ENCODE assay signal across 23 mouse cellular contexts in the genomic region with DNA sequence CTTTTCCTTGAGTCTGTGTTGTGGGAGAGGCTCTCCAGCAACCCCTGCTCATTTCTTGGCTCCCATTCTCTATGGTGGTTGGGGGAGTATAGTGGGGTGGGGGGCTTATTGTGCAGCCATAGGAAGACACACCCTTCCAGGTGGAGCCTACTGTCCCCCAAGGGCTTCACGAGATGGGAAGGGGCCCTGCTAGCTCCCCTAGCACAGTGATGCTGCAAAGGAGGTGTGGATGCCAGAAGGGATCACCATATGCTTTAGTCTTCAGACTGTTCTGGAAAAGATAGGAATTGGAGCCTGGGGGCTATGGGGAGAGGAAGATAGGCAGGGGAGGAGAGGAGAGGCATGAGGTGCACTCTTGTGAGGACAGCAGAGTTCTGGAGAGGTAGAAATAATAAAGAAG.
DNase-seq lines count a peak whose midpoint lies in the region; ATAC-seq and TF ChIP-seq lines count a peak whose summit lies in the region.
"Had no signal": no experiment of that assay in that cellular context is flagged by ENCODE, and none has a peak within 500 bp of the region (broad histone marks: within the 10 kb centered on the region; RNA-seq: fewer than 3 reads in every experiment).

No protein-coding gene starts in this region.

- ATAC-seq in forebrain, embryonic 13.5 days = peak; percentile 54; the same call in 1 of the 2 replicates
- no peak for ATAC-seq in forebrain, embryonic 12.5 days (ENCODE audit: low FRiP score)
- ATAC-seq in hindbrain, embryonic 13.5 days (ENCODE audit: low FRiP score) = no peak
- ATAC-seq in hindbrain, embryonic 14.5 days (ENCODE audit: low FRiP score) = no peak
- 0 out of 2 replicates have a peak, but pooled peaks have one; percentile 45 for ATAC-seq in forebrain, embryonic 16.5 days
- ATAC-seq: hindbrain, postnatal 0 days; inflammation-experienced regulatory T-cells, adult 6 months; intestine, embryonic 16.5 days; Patski had no signal

- no peak overlapping the region for H3K4me2 ChIP-seq in forebrain, embryonic 13.5 days
- H3K4me2 ChIP-seq in forebrain, embryonic 12.5 days = no peak overlapping the region
- H3K4me2 ChIP-seq in hindbrain, embryonic 13.5 days = no peak overlapping the region
- H3K4me2 ChIP-seq in hindbrain, embryonic 14.5 days (replicated peaks) = no peak overlapping the region
- H3K4me2 ChIP-seq in forebrain, embryonic 16.5 days (ENCODE audit: low read length) = no peak overlapping the region
- H3K4me2 ChIP-seq: embryonic facial prominence, embryonic 12.5 days; embryonic facial prominence, embryonic 15.5 days; heart, embryonic 11.5 days; hindbrain, embryonic 12.5 days had no signal

- H3K4me1 ChIP-seq in forebrain, embryonic 13.5 days = peaks cover 74% of the 10 kb centered on the region
- H3K4me1 ChIP-seq in forebrain, embryonic 12.5 days = peaks cover 28% of the 10 kb centered on the region
- H3K4me1 ChIP-seq in hindbrain, embryonic 13.5 days (replicated peaks) = peaks cover 71% of the 10 kb centered on the region
- peaks cover 32% of the 10 kb centered on the region for H3K4me1 ChIP-seq in hindbrain, embryonic 14.5 days (replicated peaks; ENCODE audit: control insufficient read depth, insufficient read depth, low read length)
- peaks cover 51% of the 10 kb centered on the region for H3K4me1 ChIP-seq in forebrain, embryonic 16.5 days (replicated peaks; ENCODE audit: control insufficient read depth, insufficient read depth, low read length)
- H3K4me1 ChIP-seq: embryonic facial prominence, embryonic 12.5 days; embryonic facial prominence, embryonic 15.5 days had no signal

- H3K36me3 ChIP-seq in forebrain, embryonic 13.5 days (ENCODE audit: poor library complexity, severe bottlenecking) = no peaks in the 10 kb centered on the region
- no peaks in the 10 kb centered on the region for H3K36me3 ChIP-seq in forebrain, embryonic 12.5 days (replicated peaks)
- no peaks in the 10 kb centered on the region for H3K36me3 ChIP-seq in hindbrain, embryonic 13.5 days
- H3K36me3 ChIP-seq in hindbrain, embryonic 14.5 days (replicated peaks; ENCODE audit: control insufficient read depth, insufficient read depth) = no peaks in the 10 kb centered on the region
- H3K36me3 ChIP-seq in forebrain, embryonic 16.5 days (ENCODE audit: control insufficient read depth, insufficient read depth) = no peaks in the 10 kb centered on the region
- H3K36me3 ChIP-seq: embryonic facial prominence, embryonic 12.5 days; embryonic facial prominence, embryonic 15.5 days; G1E; hindbrain, embryonic 12.5 days had no signal

- TF ChIP-seq POLR2A in brain, embryonic 14.5 days (IDR thresholded peaks at IDR 0.05; ENCODE audit: borderline replicate concordance, extremely low read depth, insufficient read depth, insufficient read length, poor library complexity, severe bottlenecking) = no peak

- TF ChIP-seq CTCF in brain, embryonic 14.5 days (IDR thresholded peaks at IDR 0.05; ENCODE audit: borderline replicate concordance, extremely low read depth, insufficient read depth, insufficient read length) = no peak

- H3K9ac ChIP-seq in forebrain, embryonic 13.5 days = no peak overlapping the region
- H3K9ac ChIP-seq in forebrain, embryonic 12.5 days = no peak overlapping the region
- no peak overlapping the region for H3K9ac ChIP-seq in hindbrain, embryonic 13.5 days
- H3K9ac ChIP-seq in hindbrain, embryonic 14.5 days = no peak overlapping the region
- no peak overlapping the region for H3K9ac ChIP-seq in forebrain, embryonic 16.5 days (replicated peaks; ENCODE audit: low read depth, low read length)
- H3K9ac ChIP-seq: embryonic facial prominence, embryonic 12.5 days; embryonic facial prominence, embryonic 15.5 days; hindbrain, embryonic 12.5 days had no signal

- H3K4me3 ChIP-seq in forebrain, embryonic 13.5 days = no peak overlapping the region
- no peak overlapping the region for H3K4me3 ChIP-seq in forebrain, embryonic 12.5 days (replicated peaks)
- no peak overlapping the region for H3K4me3 ChIP-seq in hindbrain, embryonic 13.5 days
- no peak overlapping the region for H3K4me3 ChIP-seq in hindbrain, embryonic 14.5 days (replicated peaks; ENCODE audit: low read length)
- no peak overlapping the region for H3K4me3 ChIP-seq in forebrain, embryonic 16.5 days (replicated peaks; ENCODE audit: low read length)
- H3K4me3 ChIP-seq: embryonic facial prominence, embryonic 12.5 days; embryonic facial prominence, embryonic 15.5 days; gastrocnemius, adult 2 months; hindbrain, embryonic 12.5 days had no signal

- WGBS in forebrain, embryonic 13.5 days = 77% methylated on average over 1 of the region's 1 CpGs
- WGBS in forebrain, embryonic 12.5 days = 74% methylated on average over 1 of the region's 1 CpGs
- WGBS in hindbrain, embryonic 13.5 days = 65% methylated on average over 1 of the region's 1 CpGs
- 64% methylated on average over 1 of the region's 1 CpGs for WGBS in hindbrain, embryonic 14.5 days
- 50% methylated on average over 1 of the region's 1 CpGs for WGBS in forebrain, embryonic 16.5 days

- no peak for DNase-seq in hindbrain, embryonic 14.5 days (ENCODE audit: low spot score)
- peak; percentile 66 for DNase-seq in brain, embryonic 14.5 days (ENCODE audit: low read depth)
- DNase-seq in ovary, postnatal 14 days (ENCODE audit: low spot score) = no peak
- DNase-seq: adrenal gland, postnatal 10 days; adrenal gland, postnatal 36 days; B cell, adult 2 months; gastrocnemius, adult 2 months; gastrocnemius, postnatal 14 days; heart, adult 11 months; kidney, adult 18-20 months had no signal

- no peaks in the 10 kb centered on the region for H3K27me3 ChIP-seq in forebrain, embryonic 13.5 days
- no peaks in the 10 kb centered on the region for H3K27me3 ChIP-seq in forebrain, embryonic 12.5 days
- H3K27me3 ChIP-seq in hindbrain, embryonic 13.5 days = no peaks in the 10 kb centered on the region
- H3K27me3 ChIP-seq in hindbrain, embryonic 14.5 days (ENCODE audit: control insufficient read depth, insufficient read depth, low read length) = no peaks in the 10 kb centered on the region
- H3K27me3 ChIP-seq in forebrain, embryonic 16.5 days (replicated peaks; ENCODE audit: control insufficient read depth, insufficient read depth, low read length) = no peaks in the 10 kb centered on the region
- H3K27me3 ChIP-seq: embryonic facial prominence, embryonic 15.5 days; hindbrain, embryonic 12.5 days had no signal

- H3K27ac ChIP-seq in forebrain, embryonic 13.5 days = peak overlapping the region; percentile 60
- no peak overlapping the region for H3K27ac ChIP-seq in forebrain, embryonic 12.5 days
- H3K27ac ChIP-seq in hindbrain, embryonic 13.5 days = peak overlapping the region; percentile 3; the same call in 1 of the 2 replicates
- H3K27ac ChIP-seq in hindbrain, embryonic 14.5 days = no peak overlapping the region
- H3K27ac ChIP-seq in forebrain, embryonic 16.5 days (ENCODE audit: low read length) = peak overlapping the region; percentile 73
- H3K27ac ChIP-seq: embryonic facial prominence, embryonic 12.5 days; embryonic facial prominence, embryonic 15.5 days; gastrocnemius, adult 2 months; hindbrain, embryonic 12.5 days; hindbrain, postnatal 0 days had no signal

- no peaks in the 10 kb centered on the region for H3K9me3 ChIP-seq in forebrain, embryonic 13.5 days (replicated peaks)
- no peaks in the 10 kb centered on the region for H3K9me3 ChIP-seq in forebrain, embryonic 12.5 days
- H3K9me3 ChIP-seq in hindbrain, embryonic 13.5 days = no peaks in the 10 kb centered on the region
- no peaks in the 10 kb centered on the region for H3K9me3 ChIP-seq in hindbrain, embryonic 14.5 days (ENCODE audit: control insufficient read depth, low read length)
- no peaks in the 10 kb centered on the region for H3K9me3 ChIP-seq in forebrain, embryonic 16.5 days (ENCODE audit: control insufficient read depth, low read length)
- H3K9me3 ChIP-seq: embryonic facial prominence, embryonic 12.5 days; embryonic facial prominence, embryonic 15.5 days; hindbrain, embryonic 12.5 days had no signal

Comparison
In these comparisons a context has a peak if more than half of its experiments do, and no peak if none do; other contexts are left out.
1. ATAC-seq: peak in forebrain, embryonic 13.5 days (single experiment) and forebrain, embryonic 16.5 days (single experiment); none in forebrain, embryonic 12.5 days (single experiment), hindbrain, embryonic 13.5 days (single experiment) and hindbrain, embryonic 14.5 days (single experiment).
2. H3K27ac ChIP-seq: peak in forebrain, embryonic 13.5 days (single experiment), hindbrain, embryonic 13.5 days (single experiment) and forebrain, embryonic 16.5 days (single experiment); none in forebrain, embryonic 12.5 days (single experiment) and hindbrain, embryonic 14.5 days (single experiment).